Mouse (Mus musculus) limb, embryonic 12.5 days (tissue): ENCODE results near the gene Crxos. TPM values are rescaled to one million over a fixed set of nuclear protein-coding genes. Genes with fewer than 3 reads are reported as not detected.

ENCODE experiments used
- ATAC-seq: fragments of 200-750 bp; cut with Nextera tagmentation; 2 replicates; pipeline ENCODE4 v1.8.0; 2017; ENCODE audit warnings: low read depth, moderate TSS enrichment; ENCODE audit not compliant: insufficient number of reproducible peaks, insufficient read depth, low FRiP score, low TSS enrichment
- H3K27ac ChIP-seq: fragments of 300-500 bp; sonication (generic); 2 replicates; pipeline ENCODE4 v1.5.1; 2016; ENCODE audit warnings: mild to moderate bottlenecking, moderate library complexity
- H3K27me3 ChIP-seq: fragments of 300-500 bp; sonication (generic); 2 replicates; pipeline ENCODE4 v1.6.1; 2016; ENCODE audit warnings: mild to moderate bottlenecking, moderate library complexity
- H3K36me3 ChIP-seq: fragments of 300-500 bp; sonication (generic); 2 replicates; pipeline ENCODE4 v1.6.1; 2016; ENCODE audit warnings: mild to moderate bottlenecking, moderate library complexity
- H3K4me1 ChIP-seq: fragments of 300-500 bp; sonication (generic); replicated peaks from 2 replicates; pipeline ENCODE4 v1.6.1; 2016
- H3K4me2 ChIP-seq: fragments of 300-500 bp; sonication (generic); 2 replicates; pipeline ENCODE4 v1.6.1; 2016; ENCODE audit warnings: mild to moderate bottlenecking, moderate library complexity
- H3K4me3 ChIP-seq: fragments of 300-500 bp; sonication (generic); replicated peaks from 2 replicates; pipeline ENCODE4 v1.5.1; 2016; ENCODE audit warnings: mild to moderate bottlenecking
- H3K9ac ChIP-seq: fragments of 300-500 bp; sonication (generic); replicated peaks from 2 replicates; pipeline ENCODE4 v1.6.1; 2016; ENCODE audit warnings: mild to moderate bottlenecking, moderate library complexity
- H3K9me3 ChIP-seq: fragments of 300-500 bp; sonication (generic); 2 replicates; pipeline ENCODE4 v1.6.1; 2016; ENCODE audit warnings: mild to moderate bottlenecking, moderate library complexity
- WGBS: fragments of 180-500 bp; shearing (Covaris S2); methylation state at CpG from one replicate; pipeline ENCODE4 v1.1.7; 2016; 5-methylcytosine and 5-hydroxymethylcytosine counted together
- polyA plus RNA-seq: library from polyadenylated mRNA; unstranded; fragments of >200 nt; fragmentation: Nextera tagmentation; extraction: Ambion mirVana; gene quantifications from 2 replicates; pipeline ENCODE4 v1.2.1, GENCODE M21; 2016

The Crxos gene
- polyA plus RNA-seq, 1 experiment from 2014 or later, result not detected

DNA sequence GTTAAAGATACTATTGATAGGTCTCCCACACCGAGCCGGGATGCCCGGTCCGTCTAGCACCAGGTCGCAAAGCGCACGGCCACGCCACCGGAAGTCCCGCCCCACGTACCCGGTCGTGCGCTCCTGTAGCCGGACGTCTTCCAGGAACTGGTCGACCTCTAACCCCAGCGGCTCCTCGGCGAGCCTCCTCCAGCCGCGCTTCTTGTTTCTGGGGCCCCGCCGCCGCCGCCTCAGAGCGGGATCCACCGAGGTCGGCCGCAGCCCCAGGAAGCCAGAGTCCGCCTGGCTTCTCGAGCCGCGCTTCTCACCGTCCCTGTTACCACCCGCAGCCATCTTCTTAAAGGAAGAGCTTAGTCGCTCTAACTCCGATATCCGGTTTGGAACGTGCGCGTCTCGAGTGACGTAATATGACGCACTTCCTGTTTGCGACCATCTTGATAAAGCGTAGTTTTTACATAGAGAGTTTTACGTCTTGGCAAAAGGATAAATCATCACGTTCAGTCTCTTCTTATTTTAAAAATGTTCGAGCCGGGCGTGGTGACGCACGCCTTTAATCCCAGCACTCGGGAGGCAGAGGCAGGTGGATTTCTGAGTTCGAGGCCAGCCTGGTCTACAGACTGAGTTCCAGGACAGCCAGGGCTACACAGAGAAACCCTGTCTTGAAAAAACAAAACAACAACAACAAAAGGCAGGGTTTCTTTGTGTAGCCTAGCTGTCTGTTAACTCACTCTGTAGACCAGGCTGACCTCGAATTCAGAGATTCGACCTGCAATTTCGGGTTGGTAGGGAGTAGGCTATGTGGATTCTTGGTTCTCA is 63.5 kb downstream of the Crxos start, which contains the start of gene Nop53:
TSS of gene Nop53 (minus strand) at position 354 of the 816 bp plus-strand sequence.
- peaks cover 34% of the 10 kb centered on the region for H3K36me3 ChIP-seq
- H3K27ac ChIP-seq, result peak within 1 kb of the TSS; percentile 90
- peak within 1 kb of the TSS; percentile 67 for H3K4me3 ChIP-seq
- peaks cover 19% of the 10 kb centered on the region for H3K4me1 ChIP-seq
- 0 out of 2 replicates have a peak, but pooled peaks cover 3% of the 10 kb centered on the region for H3K27me3 ChIP-seq
- ATAC-seq, result peak; percentile 88
- H3K9me3 ChIP-seq, result no peaks in the 10 kb centered on the region
- peak within 1 kb of the TSS; percentile 69 for H3K9ac ChIP-seq
- peak within 1 kb of the TSS; percentile 93 for H3K4me2 ChIP-seq
- 2% methylated on average over 59 of the region's 59 CpGs for WGBS

DNA sequence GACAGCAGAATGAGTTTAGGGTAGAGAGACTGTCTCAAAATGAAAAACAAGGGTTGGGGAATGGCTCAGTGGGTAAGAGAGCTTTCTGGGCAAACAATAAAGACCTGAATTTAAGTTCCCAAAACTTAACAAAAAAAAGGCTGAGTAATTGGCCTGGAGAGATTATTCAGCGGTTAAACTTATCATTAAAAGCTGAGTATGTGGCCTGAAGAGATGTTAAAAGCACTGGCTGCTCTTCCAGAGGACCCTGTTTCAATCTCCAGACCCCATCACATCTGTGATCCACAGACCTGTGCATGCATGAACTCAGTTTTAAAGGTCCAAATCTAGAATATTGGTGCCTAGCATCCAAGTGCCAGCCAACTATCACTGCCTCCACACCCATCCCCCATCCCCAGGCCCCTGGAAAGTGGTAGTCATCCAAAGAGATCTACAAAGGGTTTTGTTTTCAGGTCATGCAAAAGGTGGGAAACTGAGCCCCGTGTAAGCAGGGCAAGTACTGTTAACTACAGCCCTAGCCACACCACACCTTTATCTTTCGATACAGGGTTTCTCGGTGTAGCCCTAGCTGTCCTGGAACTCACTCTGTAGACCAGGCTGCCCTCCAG is 65.3 kb downstream of the Crxos start:
- Histone ChIP-seq H3K4me3 (no peak overlapping the region), H3K27ac (no peak overlapping the region), H3K9ac (no peak overlapping the region), H3K36me3 (peaks cover 16% of the 10 kb centered on the region), H3K4me1 (peaks cover 19% of the 10 kb centered on the region), H3K27me3 (0 out of 2 replicates have a peak, but pooled peaks cover 3% of the 10 kb centered on the region), H3K9me3 (no peaks in the 10 kb centered on the region), H3K4me2 (peak overlapping the region; percentile 50)
- 47% methylated on average over 4 of the region's 4 CpGs for WGBS
- no peak for ATAC-seq

DNA sequence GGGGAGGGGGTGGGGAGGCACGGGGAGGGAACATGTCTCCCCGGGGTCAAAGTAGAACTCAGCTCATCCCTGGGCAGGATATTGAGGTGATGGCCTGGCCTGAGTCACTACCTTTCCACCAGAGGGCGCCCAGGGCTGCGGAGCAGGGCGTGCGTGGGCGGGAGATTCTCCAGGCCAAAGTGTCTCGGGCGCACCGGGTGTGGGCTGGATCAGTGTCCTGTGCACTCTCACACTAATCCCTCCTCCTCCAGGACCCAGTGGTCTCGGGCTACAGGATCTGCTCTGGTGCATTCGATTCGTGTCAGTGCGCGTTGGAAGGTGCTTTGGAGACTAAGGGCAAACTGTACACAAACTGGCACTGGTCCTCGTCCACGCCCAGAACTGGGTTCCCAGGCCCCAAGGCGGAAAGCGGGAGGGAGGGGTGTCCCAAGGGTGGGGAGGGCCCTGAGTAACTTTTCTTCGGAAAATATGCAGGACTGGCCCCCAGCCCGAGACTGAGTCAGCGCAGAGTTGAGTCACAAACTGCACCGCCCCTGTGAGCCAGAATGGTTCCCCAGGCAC is 66.0 kb downstream of the Crxos start:
- Histone ChIP-seq H3K27me3 (0 out of 2 replicates have a peak, but pooled peaks cover 3% of the 10 kb centered on the region), H3K4me2 (peak overlapping the region; percentile 50), H3K4me1 (peaks cover 19% of the 10 kb centered on the region), H3K27ac (no peak overlapping the region), H3K9me3 (no peaks in the 10 kb centered on the region), H3K4me3 (peak overlapping the region; percentile 22), H3K36me3 (peaks cover 9% of the 10 kb centered on the region), H3K9ac (peak overlapping the region; percentile 18)
- 4% methylated on average over 23 of the region's 23 CpGs for WGBS
- ATAC-seq, result peak; percentile 49

DNA sequence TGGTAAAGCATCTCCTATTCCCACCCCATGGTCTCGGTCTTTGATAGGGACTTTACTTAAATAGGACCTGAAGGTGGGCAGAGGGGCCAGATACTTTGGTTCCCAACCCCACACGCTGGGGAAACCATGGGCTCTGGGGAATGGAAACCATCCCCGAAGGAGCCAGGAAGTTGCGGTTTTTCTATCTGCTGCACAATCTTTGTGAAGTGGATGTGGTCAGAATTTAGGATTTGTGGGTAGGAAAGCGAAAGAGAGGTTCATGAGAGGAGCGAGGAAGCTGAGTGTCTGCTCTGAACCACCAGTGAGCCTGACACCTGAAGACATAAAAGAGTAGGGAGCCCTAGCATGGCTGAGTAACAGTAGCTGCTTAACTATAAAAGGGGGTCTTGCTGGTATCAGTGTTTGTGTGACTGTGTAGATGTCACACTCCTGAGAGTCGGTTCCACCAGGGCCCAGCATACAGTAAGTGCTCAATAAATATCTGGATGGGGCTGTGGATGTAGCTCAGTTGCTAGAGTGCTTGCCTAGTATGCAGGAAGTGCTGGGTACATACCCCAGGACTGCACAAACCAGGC is 66.9 kb downstream of the Crxos start:
- Histone ChIP-seq H3K27me3 (0 out of 2 replicates have a peak, but pooled peaks cover 3% of the 10 kb centered on the region), H3K4me3 (no peak overlapping the region), H3K36me3 (peaks cover under 1% of the 10 kb centered on the region), H3K9ac (no peak overlapping the region), H3K9me3 (no peaks in the 10 kb centered on the region), H3K27ac (no peak overlapping the region), H3K4me1 (peaks cover 12% of the 10 kb centered on the region), H3K4me2 (no peak overlapping the region)
- WGBS, result 83% methylated on average over 7 of the region's 7 CpGs
- ATAC-seq, result no peak

DNA sequence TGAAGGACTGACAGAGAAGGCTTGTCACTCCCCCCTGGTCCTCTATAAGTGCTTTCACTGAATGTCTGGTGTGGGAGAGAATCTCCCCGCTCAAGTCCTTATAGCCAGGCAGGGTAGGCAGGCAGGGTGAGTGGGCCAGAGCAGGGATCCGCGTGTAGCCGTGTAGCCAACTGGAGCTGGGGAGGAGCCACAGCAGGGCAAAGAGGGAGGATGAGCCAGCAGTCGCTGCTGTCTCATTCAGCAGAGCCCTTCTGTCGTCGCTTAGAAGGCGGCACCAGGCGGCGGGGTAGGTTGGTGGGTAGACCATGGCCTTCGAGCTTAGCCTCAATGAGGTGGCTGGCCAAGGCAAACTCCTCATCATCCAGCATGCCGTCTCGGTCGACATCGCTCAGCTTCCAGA is 67.6 kb downstream of the Crxos start:
- Histone ChIP-seq H3K9ac (no peak overlapping the region), H3K9me3 (no peaks in the 10 kb centered on the region), H3K36me3 (no peaks in the 10 kb centered on the region), H3K4me2 (no peak overlapping the region), H3K27ac (no peak overlapping the region), H3K27me3 (peaks cover 6% of the 10 kb centered on the region), H3K4me1 (peaks cover 6% of the 10 kb centered on the region), H3K4me3 (no peak overlapping the region)
- WGBS, result 83% methylated on average over 15 of the region's 15 CpGs
- no peak for ATAC-seq

DNA sequence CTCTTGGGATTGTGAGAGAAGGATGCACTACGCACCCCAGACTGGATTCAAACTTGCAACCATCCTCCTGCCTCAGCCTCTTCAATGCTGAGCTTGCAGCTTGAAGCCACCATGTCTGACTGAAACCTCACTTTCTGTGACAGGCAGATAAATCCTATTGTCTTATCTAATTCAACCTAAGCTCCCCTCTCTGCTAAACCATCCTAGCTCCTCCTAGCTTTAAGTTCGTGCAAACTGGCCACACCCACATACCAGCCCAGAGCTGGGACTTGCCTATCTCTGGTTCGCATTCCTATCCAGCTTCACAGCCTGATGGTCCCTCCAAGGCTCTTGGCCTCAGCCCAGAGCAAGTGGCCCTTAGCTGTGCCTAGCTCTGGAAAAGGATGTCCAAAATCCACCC is 70.0 kb downstream of the Crxos start:
- Histone ChIP-seq H3K4me2 (no peak overlapping the region), H3K9me3 (no peaks in the 10 kb centered on the region), H3K36me3 (no peaks in the 10 kb centered on the region), H3K27ac (no peak overlapping the region), H3K9ac (no peak overlapping the region), H3K27me3 (peaks cover 21% of the 10 kb centered on the region), H3K4me1 (peaks cover 10% of the 10 kb centered on the region), H3K4me3 (no peak overlapping the region)
- ATAC-seq, result no peak
- 65% methylated on average over 3 of the region's 3 CpGs for WGBS

Other genes starting within 250 kb of the Crxos start
- gene Obox3, start 242.7 kb upstream of the Crxos start, polyA plus RNA-seq, result not detected in 2 replicates
- not detected in 2 replicates for gene Obox5, start 132.5 kb upstream of the Crxos start, polyA plus RNA-seq
- gene Obox6, start 42.9 kb upstream of the Crxos start, polyA plus RNA-seq, result not detected in 2 replicates
- gene Crx, start 2.6 kb upstream of the Crxos start, polyA plus RNA-seq, result not detected in 2 replicates
- 912 and 933 TPM in 2 replicates for gene Selenow, start 39.8 kb downstream of the Crxos start, polyA plus RNA-seq
- gene Nop53, start 63.5 kb downstream of the Crxos start, polyA plus RNA-seq, result 187 and 192 TPM in 2 replicates
- gene Ehd2, start 85.0 kb downstream of the Crxos start, polyA plus RNA-seq, result 10.0 and 12.4 TPM in 2 replicates
- 9.0 and 9.4 TPM in 2 replicates for gene Bicra, start 165.3 kb downstream of the Crxos start, polyA plus RNA-seq
- gene Zfp541, start 179.2 kb downstream of the Crxos start, polyA plus RNA-seq, result 0.08 TPM in 1 of 2 replicates, not detected in the other
- gene Napa, start 215.8 kb downstream of the Crxos start, polyA plus RNA-seq, result 181 and 202 TPM in 2 replicates
- 30.7 and 33.3 TPM in 2 replicates for gene Kptn, start 237.3 kb downstream of the Crxos start, polyA plus RNA-seq
- 0.18 and 0.20 TPM in 2 replicates for gene Slc8a2, start 247.2 kb downstream of the Crxos start, polyA plus RNA-seq